Mouse (Mus musculus) right cerebral cortex, postnatal 10 days (tissue): Measurements from ENCODE around the gene D430041D05Rik.

Experiments
- DNase-seq, 2 experiments: peaks; one replicate each; pipeline ENCODE4 v3.0.0; 2021; ENCODE audit warnings: low spot score in 2 of 2

Gene D430041D05Rik

GRCm38 (mm10) chr2:104261741-104262067, 149.1 kb downstream of the D430041D05Rik start:
- no peak for DNase-seq

DNA sequence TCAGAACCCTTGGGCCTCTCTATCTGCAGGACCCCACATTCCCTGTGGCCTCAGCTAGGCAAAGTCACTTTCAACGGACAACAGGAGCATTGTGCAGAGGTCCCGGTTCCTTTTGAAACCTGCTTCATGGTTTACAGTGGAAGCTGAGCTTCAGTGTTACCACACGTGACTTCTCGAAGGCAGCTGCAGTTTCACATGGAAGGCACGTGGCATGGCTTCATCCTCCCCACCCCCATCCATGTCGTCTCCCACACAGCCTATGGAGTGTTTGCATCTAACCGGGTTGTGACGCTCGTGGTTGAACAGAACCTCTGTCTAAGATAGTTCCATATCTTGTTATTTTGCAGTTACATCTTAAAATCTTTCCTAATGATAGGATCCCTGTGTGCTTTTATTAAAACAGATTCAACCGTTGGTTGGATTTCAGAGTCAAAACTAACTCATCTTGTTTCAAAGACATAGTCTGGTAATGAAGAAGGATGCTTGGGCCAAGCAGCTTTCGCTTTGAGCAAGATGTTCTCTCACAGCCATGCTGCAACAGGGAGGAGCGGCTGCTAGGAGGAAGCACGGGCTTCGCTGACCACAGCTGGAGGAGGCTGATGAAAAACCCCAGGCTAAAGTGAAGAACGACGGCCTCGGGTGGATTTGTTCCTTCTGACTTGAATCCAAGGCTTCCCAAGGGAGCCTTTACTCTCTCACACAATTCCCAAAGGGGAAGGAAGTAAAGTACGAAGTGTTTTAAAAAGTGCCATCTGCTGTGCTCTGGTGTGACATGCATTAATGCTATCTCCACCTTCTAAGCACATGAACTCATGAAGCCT, 149.7 kb downstream of the D430041D05Rik start:
- no peak for DNase-seq

- peak; percentile 37 to 55 for DNase-seq
Measured at GRCm38 (mm10) chr2:104256585-104256984, 154.2 kb downstream of the D430041D05Rik start.

GRCm38 (mm10) chr2:104254944-104255343, 155.9 kb downstream of the D430041D05Rik start:
- DNase-seq, result no peak

DNA sequence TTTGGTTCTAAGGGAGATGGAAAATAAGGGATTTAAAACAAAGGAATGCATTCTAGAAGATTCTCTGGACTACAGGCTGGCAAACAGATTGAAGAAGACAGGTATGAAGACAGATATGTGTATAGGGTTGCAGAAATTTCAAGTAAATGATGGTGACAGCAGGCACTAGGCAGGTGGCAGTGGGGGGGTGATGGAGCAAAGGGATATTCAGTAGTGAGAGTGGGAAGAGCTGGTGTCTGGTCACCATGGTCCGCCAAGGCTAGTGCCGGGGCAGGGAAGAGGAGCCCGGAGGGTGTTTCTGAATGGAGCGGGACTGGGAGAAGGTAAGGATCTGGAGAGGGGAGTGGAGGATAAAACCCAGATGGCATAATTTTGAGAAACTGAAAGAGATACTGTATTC, 157.5 kb downstream of the D430041D05Rik start:
- no peak for DNase-seq

DNA sequence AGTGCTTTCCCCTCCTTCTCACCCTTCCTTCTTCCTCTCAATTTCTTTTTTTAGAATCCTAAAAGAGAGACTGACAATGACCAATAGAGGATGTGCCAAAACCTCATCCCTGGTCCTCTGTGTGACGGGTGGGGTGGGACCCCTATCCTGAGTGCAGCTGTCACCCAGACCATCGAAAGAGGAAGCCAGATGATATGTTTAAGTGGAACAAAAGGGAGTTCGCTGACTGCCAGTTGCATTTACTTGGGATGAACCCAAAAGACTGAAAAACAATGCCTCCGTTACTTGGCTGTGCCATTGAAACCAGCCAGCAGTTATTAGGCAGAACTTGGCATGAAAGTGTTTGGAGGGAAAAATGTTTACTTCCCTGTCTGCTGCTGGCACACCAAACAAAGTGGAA, 159.2 kb downstream of the D430041D05Rik start:
- peak in 1 of 2 experiments; percentile 50 for DNase-seq

DNA sequence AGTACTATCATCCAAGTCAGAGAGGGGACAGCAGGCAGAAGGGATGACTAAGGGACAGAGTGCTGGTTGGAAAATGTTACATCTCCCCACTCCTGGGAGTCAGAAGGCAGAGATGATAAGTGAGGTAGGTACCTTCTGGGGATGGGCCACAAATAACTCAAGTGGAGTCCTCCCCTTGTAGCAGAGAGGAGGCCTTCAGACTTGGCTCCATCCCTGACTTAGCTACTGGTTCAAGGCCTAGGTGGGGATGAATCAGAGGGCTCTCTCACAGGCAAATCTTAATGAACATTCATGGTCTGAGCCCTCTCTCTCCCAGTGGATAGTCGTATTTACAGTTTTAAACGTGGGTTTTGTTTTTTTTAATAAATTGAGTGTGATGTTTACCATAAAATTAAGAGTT, 161.0 kb downstream of the D430041D05Rik start:
- no peak for DNase-seq

DNA sequence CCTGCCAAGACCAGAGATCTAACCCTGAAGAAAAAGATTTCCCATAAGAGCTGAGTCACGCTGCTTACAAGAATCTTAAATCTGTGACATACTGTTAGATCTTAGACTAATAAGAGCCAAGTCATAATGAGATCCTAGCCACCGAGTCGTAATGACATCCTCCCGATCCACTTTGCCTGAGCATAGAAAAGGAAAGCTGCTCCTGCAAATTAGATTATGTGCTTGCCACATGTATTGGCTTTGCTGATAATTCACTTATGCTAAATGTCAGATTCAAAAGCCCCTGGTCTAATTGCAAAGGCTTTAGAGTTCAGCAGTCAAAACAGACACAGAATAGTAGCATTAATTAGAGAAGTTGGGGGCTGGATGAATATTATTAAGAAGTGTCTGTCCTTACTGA, 164.0 kb downstream of the D430041D05Rik start:
- no peak for DNase-seq

- no peak for DNase-seq
Measured at GRCm38 (mm10) chr2:104242055-104242454, 168.8 kb downstream of the D430041D05Rik start.

DNA sequence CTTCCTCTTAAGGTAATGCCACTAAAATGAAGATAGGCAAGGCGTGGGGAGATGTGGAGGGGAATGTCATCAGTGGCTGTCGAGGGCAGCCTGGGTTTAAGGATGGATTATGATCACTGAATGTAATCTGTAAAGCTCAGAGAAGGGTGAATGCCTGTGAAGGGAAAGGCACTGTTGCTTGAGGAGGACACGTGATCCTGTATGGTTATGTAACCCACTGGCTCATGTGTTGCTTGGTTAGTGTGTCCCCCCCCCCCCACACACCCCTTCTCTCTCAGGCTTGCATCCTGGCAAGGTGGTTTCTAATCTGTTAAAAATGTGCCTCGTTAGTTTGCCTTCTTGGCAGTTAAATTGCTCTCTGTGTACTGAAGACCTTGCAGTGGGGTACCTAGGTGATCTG, 173.7 kb downstream of the D430041D05Rik start:
- no peak for DNase-seq

- no peak for DNase-seq
Measured at GRCm38 (mm10) chr2:104230444-104230843, 180.4 kb downstream of the D430041D05Rik start.

DNA sequence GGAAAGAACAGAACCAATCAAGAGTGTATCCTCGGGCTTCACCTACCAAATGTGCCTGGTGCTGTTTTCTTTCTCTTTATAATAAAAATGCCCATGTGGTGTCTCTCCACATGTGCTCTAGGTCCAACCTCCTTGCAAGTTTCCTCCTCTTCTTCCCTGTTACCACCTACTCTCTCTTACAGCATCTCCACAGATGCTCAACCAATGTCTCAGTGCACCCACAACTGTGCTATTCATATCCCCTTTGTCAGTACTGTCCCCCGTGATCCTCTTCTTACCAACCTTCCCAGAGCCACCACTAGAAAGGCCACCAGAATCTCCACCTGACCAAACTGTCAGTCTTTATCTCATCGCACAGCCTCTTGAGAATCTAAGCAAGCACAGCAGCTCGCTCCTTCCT, 184.8 kb downstream of the D430041D05Rik start:
- no peak for DNase-seq

- DNase-seq, result no peak
Measured at GRCm38 (mm10) chr2:104219733-104220391, 191.0 kb downstream of the D430041D05Rik start.

DNA sequence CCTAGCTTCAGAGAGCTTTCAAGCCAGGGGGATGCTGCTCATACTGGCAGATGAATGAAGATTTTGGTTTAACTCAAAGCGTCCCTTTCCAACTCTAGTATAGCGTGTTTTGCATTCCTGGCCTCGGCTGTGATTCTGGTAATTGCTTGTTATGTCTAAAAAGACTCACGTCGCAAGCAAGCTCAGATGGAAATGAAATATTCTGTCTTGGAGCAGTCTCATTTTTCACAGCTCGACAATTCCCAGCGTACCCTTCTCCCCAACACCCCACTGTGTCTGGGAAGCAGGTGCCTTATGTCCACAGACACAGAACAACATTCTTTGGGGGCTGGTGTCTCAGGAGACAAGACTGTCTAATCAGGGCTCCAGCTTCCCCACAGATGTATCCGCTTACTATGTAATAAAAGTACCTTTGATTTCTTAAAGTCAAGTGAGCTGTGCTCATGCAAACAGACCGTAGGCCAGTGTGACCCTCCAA, 192.2 kb downstream of the D430041D05Rik start:
- peak; percentile 59 to 63 for DNase-seq

DNA sequence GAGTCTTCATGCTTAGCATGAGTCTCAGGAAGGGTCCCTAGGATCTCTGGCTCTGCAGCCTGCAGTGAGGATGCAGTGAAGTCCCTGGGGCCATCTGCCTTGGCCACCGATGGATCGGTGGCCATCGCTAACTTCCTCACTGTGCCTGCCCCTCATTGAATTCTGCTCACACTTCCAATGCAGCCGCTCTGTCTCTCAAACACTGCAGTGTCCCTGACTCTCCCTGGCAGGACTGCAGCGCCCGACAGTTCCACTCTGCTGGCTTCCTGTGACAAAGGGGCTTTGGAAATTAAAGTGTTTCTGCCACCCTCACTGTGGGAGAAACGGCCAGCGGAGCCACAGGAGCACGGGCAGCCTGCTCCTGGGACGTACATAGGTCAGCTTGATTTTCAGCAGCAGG, 192.7 kb downstream of the D430041D05Rik start:
- no peak for DNase-seq

GRCm38 (mm10) chr2:104209408-104209807, 201.4 kb downstream of the D430041D05Rik start:
- DNase-seq, result no peak

DNA sequence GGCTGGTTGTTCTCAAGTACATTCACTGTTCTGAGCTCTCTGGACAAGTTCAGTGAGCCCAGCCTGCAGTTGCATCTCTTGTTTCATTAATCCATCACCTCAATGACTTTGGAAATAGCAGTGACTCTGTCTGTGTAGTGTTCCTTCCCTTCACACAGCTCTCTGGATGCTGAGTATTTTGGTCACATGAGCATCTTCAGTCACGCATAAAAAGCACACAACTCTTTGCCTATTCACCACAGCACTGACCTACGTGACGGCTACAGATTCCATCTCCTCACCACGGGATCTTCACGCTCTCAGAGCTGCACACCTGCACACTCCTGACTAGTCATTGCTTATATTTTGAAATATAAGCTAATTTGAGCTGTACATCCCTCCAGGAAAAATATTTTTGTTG, 202.4 kb downstream of the D430041D05Rik start:
- DNase-seq, result no peak

DNA sequence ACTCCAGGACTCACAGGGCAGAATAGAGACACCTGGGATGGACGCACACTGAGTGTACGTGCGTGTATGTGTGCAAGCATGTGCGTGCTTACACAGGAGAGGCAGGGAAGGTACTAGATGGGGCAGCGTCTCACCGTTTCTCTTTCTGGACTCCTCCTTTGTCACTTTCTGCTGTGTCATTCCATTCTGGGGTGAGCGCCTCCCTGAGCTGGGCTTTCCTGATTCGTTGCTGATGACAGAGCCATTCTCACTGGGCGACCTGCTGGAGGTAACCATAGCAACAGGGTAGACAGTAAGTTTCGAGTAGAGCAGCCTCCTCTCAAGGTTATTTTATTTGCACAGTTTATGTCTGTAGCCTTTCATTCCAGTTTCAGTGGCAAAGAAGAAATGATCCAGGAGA, 202.9 kb downstream of the D430041D05Rik start:
- peak; percentile 71 to 85 for DNase-seq

- peak; percentile 44 to 66 for DNase-seq
Measured at GRCm38 (mm10) chr2:104205623-104206022, 205.2 kb downstream of the D430041D05Rik start.

DNA sequence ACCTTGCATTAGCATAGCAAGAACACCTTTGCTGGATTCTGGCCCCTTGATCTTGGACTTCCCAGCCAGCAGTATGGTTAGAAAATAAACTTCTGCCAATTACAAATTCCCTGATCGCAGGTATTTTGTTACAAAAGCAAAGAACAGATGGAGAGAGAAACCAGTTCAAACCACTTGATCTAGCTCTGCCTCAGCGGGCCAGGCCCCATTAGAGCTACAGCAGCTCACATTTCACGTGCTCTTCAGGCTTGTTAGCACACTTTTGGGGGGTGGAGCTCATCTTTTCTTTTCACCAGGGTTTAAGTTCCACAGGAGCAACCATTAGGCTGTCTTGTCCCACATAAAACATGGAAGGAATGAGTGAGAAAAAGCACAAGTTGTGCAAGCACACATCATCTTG, 210.6 kb downstream of the D430041D05Rik start:
- no peak for DNase-seq

DNA sequence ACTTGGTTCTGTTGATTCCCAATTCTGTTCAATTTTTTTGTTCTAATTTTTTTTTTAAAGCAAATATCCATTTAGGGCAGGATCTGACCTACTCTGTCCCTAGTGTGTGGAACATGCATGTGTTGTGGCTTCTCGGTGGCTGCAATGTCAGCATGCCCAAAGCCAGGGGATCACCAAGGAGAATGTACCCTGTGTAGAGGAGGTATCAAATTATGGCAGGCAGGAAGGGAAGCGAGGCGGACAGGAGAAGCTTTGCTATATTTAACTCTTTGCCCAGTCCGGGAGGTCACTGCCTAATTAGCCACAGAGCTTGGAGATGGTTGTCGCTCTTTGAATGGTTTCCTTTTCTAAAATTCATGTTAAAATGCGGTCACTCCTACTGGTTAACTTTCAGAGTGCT, 212.6 kb downstream of the D430041D05Rik start:
- no peak for DNase-seq

GRCm38 (mm10) chr2:104197281-104197680, 213.5 kb downstream of the D430041D05Rik start:
- DNase-seq, result no peak
